Mouse (Mus musculus) heart, postnatal 0 days (tissue): ENCODE measurements around the gene Arpin. TPM values are rescaled to one million over a fixed set of nuclear protein-coding genes. Genes with fewer than 3 reads are reported as not detected.
A peak's percentile ranks its signal among the peaks of the same experiment; 100 is the strongest.

Experiments
- ATAC-seq: fragments of 200-750 bp; cut with Nextera tagmentation; 2 replicates; pipeline ENCODE4 v1.8.0; 2017; ENCODE audit warnings: low read depth, moderate number of reproducible peaks, moderate library complexity; ENCODE audit not compliant: insufficient read depth
- DNase-seq: peaks from one replicate; pipeline ENCODE4 v3.0.0-alpha.2; 2016; ENCODE audit warnings: low spot score
- H3K27ac ChIP-seq: fragments of 300-500 bp; sonication (generic); 2 replicates; pipeline ENCODE4 v1.5.1; 2014; ENCODE audit warnings: low read depth, mild to moderate bottlenecking
- H3K27me3 ChIP-seq: fragments of 300-500 bp; sonication (generic); 2 replicates; pipeline ENCODE4 v1.6.1; 2014; ENCODE audit warnings: low read length, mixed read lengths; ENCODE audit not compliant: control insufficient read depth, insufficient read depth
- H3K36me3 ChIP-seq: fragments of 300-500 bp; sonication (generic); replicated peaks from 2 replicates; pipeline ENCODE4 v1.6.1; 2014; ENCODE audit warnings: low read length, mixed read lengths; ENCODE audit not compliant: control insufficient read depth, insufficient read depth
- H3K4me1 ChIP-seq: fragments of 300-500 bp; sonication (generic); 2 replicates; pipeline ENCODE4 v1.6.1; 2014; ENCODE audit warnings: antibody characterized with exemption; ENCODE audit not compliant: control insufficient read depth, insufficient read depth
- H3K4me2 ChIP-seq: fragments of 300-500 bp; sonication (generic); 2 replicates; pipeline ENCODE4 v1.6.1; 2014; ENCODE audit warnings: low read depth, mild to moderate bottlenecking, low read length, moderate library complexity
- H3K4me3 ChIP-seq: fragments of 300-500 bp; sonication (generic); 2 replicates; pipeline ENCODE4 v1.5.1; 2014; ENCODE audit warnings: low read depth, low read length
- H3K9ac ChIP-seq: fragments of 300-500 bp; sonication (generic); replicated peaks from 2 replicates; pipeline ENCODE4 v1.6.1; 2014; ENCODE audit warnings: low read depth, low read length, mixed read lengths
- H3K9me3 ChIP-seq: fragments of 300-500 bp; sonication (generic); replicated peaks from 2 replicates; pipeline ENCODE4 v1.6.1; 2016; ENCODE audit warnings: low read length; ENCODE audit not compliant: control insufficient read depth
- CTCF ChIP-seq: IDR thresholded peaks from 2 replicates; pipeline ENCODE4 v1.5.1; 2016; ENCODE audit warnings: antibody characterized with exemption, control low read depth, low read depth
- EP300 ChIP-seq: IDR thresholded peaks from 2 replicates; pipeline ENCODE4 v1.6.1; 2016; ENCODE audit warnings: antibody characterized with exemption, low read depth
- WGBS: fragments of 180-500 bp; shearing (Covaris S2); extraction: QIAGEN DNeasy Blood & Tissue Kit; methylation state at CpG from one replicate; pipeline ENCODE4 v1.1.7; 2014; 5-methylcytosine and 5-hydroxymethylcytosine counted together
- polyA plus RNA-seq: library from polyadenylated mRNA; unstranded; fragments of >200 nt; fragmentation: Nextera tagmentation; extraction: Ambion mirVana; gene quantifications from 2 replicates; pipeline ENCODE4 v1.2.1, GENCODE M21; 2015
- total RNA-seq: library from RNA; depleted of rRNA; stranded (reverse); fragments of >200 nt; gene quantifications from 2 replicates; pipeline ENCODE4 v1.2.3, GENCODE M21; 2014; ENCODE audit warnings: low replicate concordance

Arpin gene
- total and polyA plus RNA-seq, 2 experiments from 2014 or later, result 19.6 to 54.3 TPM

DNA sequence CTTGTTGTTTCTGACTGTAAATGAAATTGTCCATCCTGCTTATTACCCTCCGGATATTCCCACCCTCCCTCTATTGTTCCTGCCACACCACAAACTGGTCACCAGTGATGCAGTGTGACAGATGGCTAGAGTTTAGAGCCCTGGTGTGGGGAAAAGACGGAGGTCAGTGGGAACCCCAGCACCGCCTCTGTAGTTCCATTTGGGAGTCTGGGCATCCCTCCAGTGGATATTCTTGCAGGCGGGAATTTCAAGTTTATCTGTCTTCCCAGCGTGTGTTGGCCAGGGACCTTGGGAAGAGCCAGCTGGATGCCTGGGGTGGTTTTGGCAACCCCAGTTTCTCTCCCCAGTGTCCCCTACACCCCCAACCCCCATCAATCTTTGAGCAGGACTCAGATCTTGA lies 698 bp downstream of the Arpin start:
- no peaks in the 10 kb centered on the region for H3K27me3 ChIP-seq
- H3K36me3 ChIP-seq, result peaks cover 6% of the 10 kb centered on the region; the same call in 1 of the 2 replicates
- peak overlapping the region; percentile 75 for H3K27ac ChIP-seq
- H3K9me3 ChIP-seq, result no peaks in the 10 kb centered on the region
- DNase-seq (peak; percentile 44), ATAC-seq (0 out of 2 replicates have a peak, but pooled peaks have one; percentile 5)
- WGBS, result 22% methylated on average over 5 of the region's 5 CpGs
- H3K4me3 ChIP-seq, result peak overlapping the region; percentile 65
- H3K9ac ChIP-seq, result peak overlapping the region; percentile 68
- TF ChIP-seq EP300 (no peak), CTCF (no peak)
- peaks cover 8% of the 10 kb centered on the region; the same call in 1 of the 2 replicates for H3K4me1 ChIP-seq
- peak overlapping the region; percentile 74 for H3K4me2 ChIP-seq

DNA sequence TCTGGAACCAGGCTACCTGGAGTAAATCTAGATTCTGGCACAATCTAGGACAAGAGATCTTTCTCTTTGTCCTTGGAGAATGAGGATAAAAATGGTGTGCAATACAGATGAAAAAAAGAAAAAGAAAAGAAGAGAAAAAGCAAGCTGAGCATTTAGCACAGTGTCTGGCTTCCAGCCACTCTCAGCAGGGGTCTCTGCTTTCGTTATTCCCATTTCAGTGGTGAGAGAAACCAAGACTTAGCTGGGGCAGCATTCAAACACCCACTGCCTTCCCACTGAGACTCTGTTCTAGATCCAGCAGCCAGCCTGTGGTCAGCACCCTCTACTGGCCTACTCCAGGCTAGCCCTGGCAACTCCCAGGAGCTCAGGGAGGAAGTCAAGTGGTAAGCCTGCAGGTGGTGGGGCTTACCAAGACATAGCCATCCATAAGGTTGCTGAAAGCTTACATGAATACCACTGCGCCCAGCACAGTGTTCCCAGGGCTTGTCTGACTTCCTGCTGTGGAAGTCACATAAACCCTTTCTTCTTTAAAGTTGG lies 6.6 kb downstream of the Arpin start:
- 87% methylated on average over 2 of the region's 2 CpGs for WGBS
- H3K27me3 ChIP-seq, result no peaks in the 10 kb centered on the region
- no peak for ATAC-seq
- H3K9ac ChIP-seq, result no peak overlapping the region
- H3K4me2 ChIP-seq, result no peak overlapping the region
- TF ChIP-seq EP300 (no peak), CTCF (no peak)
- no peak overlapping the region for H3K4me3 ChIP-seq
- no peaks in the 10 kb centered on the region for H3K4me1 ChIP-seq
- peaks cover 40% of the 10 kb centered on the region for H3K36me3 ChIP-seq
- no peak overlapping the region for H3K27ac ChIP-seq
- no peaks in the 10 kb centered on the region for H3K9me3 ChIP-seq
- DNase-seq, result no peak

DNA sequence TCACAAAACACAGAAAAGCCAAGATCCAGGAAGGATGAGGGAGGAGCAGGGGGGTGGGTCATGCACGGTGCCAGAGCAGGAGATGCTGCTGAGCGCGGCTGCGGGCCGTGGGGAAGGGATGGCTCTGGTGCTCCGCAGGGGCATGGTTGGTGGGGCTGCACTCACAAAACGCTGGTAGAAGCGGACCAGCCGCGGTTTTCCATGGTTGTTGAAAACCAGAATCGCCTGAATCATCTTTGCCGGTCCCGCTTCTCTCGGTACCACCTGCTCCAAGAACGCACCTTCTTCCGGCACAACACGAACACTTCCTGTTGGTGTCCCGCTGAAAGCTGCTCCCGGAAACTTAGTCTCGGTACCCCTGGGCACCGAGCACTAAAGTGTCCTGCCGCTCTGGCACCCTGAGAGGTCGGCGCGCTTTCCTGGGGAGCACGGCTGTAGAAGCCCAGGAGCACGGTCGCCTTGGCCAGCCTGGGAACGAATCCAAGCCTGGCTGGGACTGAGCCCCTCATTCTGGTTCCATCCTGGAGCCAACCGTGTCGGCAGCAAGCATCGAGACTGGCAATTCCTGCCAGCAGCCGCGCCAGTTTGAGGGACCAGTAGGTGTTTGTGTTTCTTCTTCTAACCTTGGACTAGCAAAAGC lies 14.7 kb downstream of the Arpin start, which contains the start of gene Ap3s2:
TSS of gene Ap3s2 (minus strand) at position 306 of the 640 bp plus-strand sequence.
- Histone ChIP-seq H3K9ac (peak within 1 kb of the TSS; percentile 91), H3K4me3 (peak within 1 kb of the TSS; percentile 91), H3K27ac (peak within 1 kb of the TSS; percentile 85), H3K4me2 (peak within 1 kb of the TSS; percentile 93), H3K4me1 (0 out of 2 replicates have a peak, but pooled peaks cover 7% of the 10 kb centered on the region), H3K36me3 (peaks cover 9% of the 10 kb centered on the region), H3K9me3 (no peaks in the 10 kb centered on the region), H3K27me3 (no peaks in the 10 kb centered on the region)
- DNase-seq (peak; percentile 84), ATAC-seq (peak; percentile 96)
- WGBS, result under 1% methylated on average over 34 of the region's 34 CpGs
- TF ChIP-seq EP300 (no peak), CTCF (no peak)

GRCm38 (mm10) chr7:79914556-79914955 lies 20.6 kb downstream of the Arpin start:
- no peak overlapping the region for H3K4me3 ChIP-seq
- H3K4me1 ChIP-seq, result 0 out of 2 replicates have a peak, but pooled peaks cover under 1% of the 10 kb centered on the region
- TF ChIP-seq EP300, result no peak
- peak; percentile 66 for TF ChIP-seq CTCF
- H3K36me3 ChIP-seq, result peaks cover 34% of the 10 kb centered on the region
- no peaks in the 10 kb centered on the region for H3K27me3 ChIP-seq
- no peak overlapping the region for H3K9ac ChIP-seq
- no peak overlapping the region for H3K27ac ChIP-seq
- H3K9me3 ChIP-seq, result no peaks in the 10 kb centered on the region
- WGBS, result 74% methylated on average over 3 of the region's 3 CpGs
- DNase-seq, result peak; percentile 74
- no peak overlapping the region for H3K4me2 ChIP-seq
- ATAC-seq, result 0 out of 2 replicates have a peak, but pooled peaks have one; percentile 33

GRCm38 (mm10) chr7:79907356-79907755 lies 27.8 kb downstream of the Arpin start:
- no peaks in the 10 kb centered on the region for H3K27me3 ChIP-seq
- no peak for DNase-seq
- ATAC-seq, result no peak
- no peak overlapping the region for H3K4me2 ChIP-seq
- H3K4me1 ChIP-seq, result peaks cover 4% of the 10 kb centered on the region; the same call in 1 of the 2 replicates
- H3K9me3 ChIP-seq, result no peaks in the 10 kb centered on the region
- WGBS, result 48% methylated on average over 2 of the region's 2 CpGs
- no peak overlapping the region for H3K4me3 ChIP-seq
- TF ChIP-seq EP300 (no peak), CTCF (no peak)
- no peak overlapping the region for H3K9ac ChIP-seq
- peaks cover 50% of the 10 kb centered on the region for H3K36me3 ChIP-seq
- H3K27ac ChIP-seq, result no peak overlapping the region
